Mouse (Mus musculus): Measurements from ENCODE around the gene Enpp1. TPM values are rescaled to one million over a fixed set of nuclear protein-coding genes. Genes with fewer than 3 reads are reported as not detected.
A peak's percentile ranks its signal among the peaks of the same experiment; 100 is the strongest.

Enpp1 gene
- polyA plus RNA-seq, 1 experiment: 26.9 TPM

DNA sequence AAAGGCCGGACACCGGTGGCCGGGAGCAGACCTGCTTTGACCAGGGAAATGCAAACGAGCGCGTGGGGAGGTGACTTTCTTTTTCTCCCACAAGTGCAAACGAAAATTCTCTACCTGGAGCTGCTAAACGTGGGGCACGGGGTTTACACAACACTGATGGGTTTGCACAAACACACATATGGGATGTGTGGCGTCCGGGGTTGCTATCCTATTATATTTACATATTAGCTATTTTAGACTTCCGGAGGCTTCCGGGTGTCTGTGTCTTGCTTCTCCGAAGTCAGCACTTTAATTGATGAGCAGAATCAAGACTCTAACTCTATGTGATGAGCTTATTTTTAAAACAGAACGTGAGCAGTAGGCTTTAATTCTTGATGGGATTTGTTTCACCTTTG lies 405 bp upstream of the Enpp1 start:
- peaks cover 3% of the 10 kb centered on the region for H3K4me1 ChIP-seq (ENCODE audit: control insufficient read depth, insufficient read depth, low read length)
- H3K27ac ChIP-seq (ENCODE audit: insufficient read depth, low read length): no peak overlapping the region
- H3K4me3 ChIP-seq (ENCODE audit: insufficient read depth, low read length): peak overlapping the region; percentile 42
- no peak for TF ChIP-seq CTCF (IDR thresholded peaks at IDR 0.05; ENCODE audit: borderline replicate concordance, insufficient read depth, low read length)

DNA sequence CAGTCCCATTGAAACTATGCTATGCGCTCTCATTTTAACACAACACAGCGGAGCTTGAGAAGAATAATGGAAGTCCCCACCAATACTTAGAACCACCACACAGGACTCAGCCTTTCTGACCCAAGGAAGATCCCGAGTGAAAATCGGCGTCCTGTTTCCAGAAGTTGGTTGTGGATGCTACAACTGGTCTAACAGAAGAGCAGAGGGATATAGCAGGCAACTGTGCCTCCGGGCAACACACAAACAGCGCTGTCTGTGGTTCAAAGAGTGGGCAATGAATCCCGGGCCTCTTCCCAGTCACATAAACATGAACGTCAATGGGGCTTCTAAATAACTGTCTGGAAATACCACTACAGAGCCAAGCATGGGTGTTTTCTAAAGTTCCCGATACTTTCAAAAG lies 888 bp downstream of the Enpp1 start:
- Histone ChIP-seq H3K27ac (ENCODE audit: insufficient read depth, low read length) (no peak overlapping the region), H3K4me3 (ENCODE audit: insufficient read depth, low read length) (peak overlapping the region; percentile 69), H3K4me1 (ENCODE audit: control insufficient read depth, insufficient read depth, low read length) (peaks cover 3% of the 10 kb centered on the region)
- TF ChIP-seq CTCF (IDR thresholded peaks at IDR 0.05; ENCODE audit: borderline replicate concordance, insufficient read depth, low read length) (no peak), POLR2A (IDR thresholded peaks at IDR 0.05; ENCODE audit: low read depth, low read length) (no peak)

DNA sequence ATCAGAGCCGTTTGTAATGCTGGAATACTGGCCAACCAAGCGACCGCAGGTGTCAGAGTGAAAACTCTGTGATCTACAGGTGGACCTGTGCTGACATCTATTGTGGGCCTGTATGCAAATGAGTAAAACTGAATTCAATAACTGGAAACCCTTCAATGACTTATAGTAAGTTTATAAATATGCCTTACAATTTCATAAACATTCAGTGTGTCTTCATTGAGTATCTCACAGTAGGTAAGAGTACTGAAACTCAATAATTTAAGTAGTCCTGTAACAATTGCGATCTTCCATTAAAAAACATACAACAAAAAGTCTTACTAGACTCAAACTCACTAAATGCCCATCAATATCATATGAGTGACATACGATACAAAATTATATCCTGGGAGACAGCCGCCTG lies 1.6 kb downstream of the Enpp1 start:
- Histone ChIP-seq H3K27ac (ENCODE audit: insufficient read depth, low read length) (no peak overlapping the region), H3K4me3 (ENCODE audit: insufficient read depth, low read length) (no peak overlapping the region), H3K4me1 (ENCODE audit: control insufficient read depth, insufficient read depth, low read length) (peaks cover 3% of the 10 kb centered on the region)
- TF ChIP-seq POLR2A (IDR thresholded peaks at IDR 0.05; ENCODE audit: low read depth, low read length): no peak
- no peak for TF ChIP-seq CTCF (IDR thresholded peaks at IDR 0.05; ENCODE audit: borderline replicate concordance, insufficient read depth, low read length)

DNA sequence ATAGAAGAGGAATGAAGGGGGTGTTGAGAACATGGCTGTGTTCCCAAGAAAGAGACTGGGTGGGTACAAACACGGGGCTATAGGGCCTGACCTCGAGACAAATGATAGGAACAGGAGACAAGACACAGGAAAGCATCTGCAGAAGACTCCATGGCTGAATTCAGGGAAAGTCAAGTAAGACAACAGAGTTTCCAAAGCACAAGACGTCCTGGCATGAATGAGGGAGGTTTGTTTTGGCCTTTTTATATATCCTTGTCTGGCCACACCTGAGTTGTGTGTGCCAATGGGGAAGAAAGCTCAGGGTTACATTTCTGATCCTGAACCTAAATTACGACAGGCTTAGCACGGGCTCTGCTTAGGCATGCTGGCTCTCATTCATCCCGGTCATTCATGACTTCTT lies 4.2 kb downstream of the Enpp1 start:
- TF ChIP-seq CTCF (IDR thresholded peaks at IDR 0.05; ENCODE audit: borderline replicate concordance, insufficient read depth, low read length): no peak
- TF ChIP-seq POLR2A (IDR thresholded peaks at IDR 0.05; ENCODE audit: low read depth, low read length): no peak
- H3K4me3 ChIP-seq (ENCODE audit: insufficient read depth, low read length): no peak overlapping the region
- peaks cover 3% of the 10 kb centered on the region for H3K4me1 ChIP-seq (ENCODE audit: control insufficient read depth, insufficient read depth, low read length)
- H3K27ac ChIP-seq (ENCODE audit: insufficient read depth, low read length): no peak overlapping the region

DNA sequence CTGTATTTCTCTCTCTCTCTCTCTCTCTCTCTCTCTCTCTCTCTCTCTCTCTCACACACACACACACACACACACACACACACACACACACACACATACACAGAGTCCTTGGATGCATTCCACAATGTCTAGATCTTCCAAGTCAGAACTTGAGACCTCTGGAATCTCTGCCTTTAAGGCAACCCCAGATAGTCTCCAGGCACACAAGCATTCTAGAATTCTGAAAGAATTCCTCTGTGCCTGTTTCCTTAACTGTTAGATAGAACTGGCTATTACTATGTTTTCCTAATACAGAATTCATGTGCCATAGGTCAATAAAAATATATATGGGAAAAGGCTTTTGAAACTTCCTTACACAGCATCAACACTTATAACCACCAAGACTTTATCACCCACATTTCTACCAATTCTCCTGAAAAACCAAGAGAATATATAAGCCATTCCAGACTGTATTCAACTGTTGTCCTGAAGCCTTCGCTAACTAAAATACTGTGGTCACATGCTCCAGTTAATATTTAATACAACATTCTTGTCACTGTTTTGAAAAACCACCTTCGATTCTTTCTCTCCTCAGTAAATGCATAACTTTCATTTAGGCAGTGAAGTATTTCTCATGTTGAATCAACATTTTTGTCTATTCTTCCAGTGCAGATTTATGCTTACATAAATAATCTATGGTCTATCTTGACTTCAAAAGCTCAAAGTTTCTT lies 5.4 kb downstream of the Enpp1 start:
- Histone ChIP-seq H3K4me1 (ENCODE audit: control insufficient read depth, insufficient read depth, low read length) (peaks cover 3% of the 10 kb centered on the region), H3K4me3 (ENCODE audit: insufficient read depth, low read length) (no peak overlapping the region), H3K27ac (ENCODE audit: insufficient read depth, low read length) (no peak overlapping the region)
- TF ChIP-seq CTCF (IDR thresholded peaks at IDR 0.05; ENCODE audit: borderline replicate concordance, insufficient read depth, low read length): no peak
- TF ChIP-seq POLR2A (IDR thresholded peaks at IDR 0.05; ENCODE audit: low read depth, low read length): no peak

DNA sequence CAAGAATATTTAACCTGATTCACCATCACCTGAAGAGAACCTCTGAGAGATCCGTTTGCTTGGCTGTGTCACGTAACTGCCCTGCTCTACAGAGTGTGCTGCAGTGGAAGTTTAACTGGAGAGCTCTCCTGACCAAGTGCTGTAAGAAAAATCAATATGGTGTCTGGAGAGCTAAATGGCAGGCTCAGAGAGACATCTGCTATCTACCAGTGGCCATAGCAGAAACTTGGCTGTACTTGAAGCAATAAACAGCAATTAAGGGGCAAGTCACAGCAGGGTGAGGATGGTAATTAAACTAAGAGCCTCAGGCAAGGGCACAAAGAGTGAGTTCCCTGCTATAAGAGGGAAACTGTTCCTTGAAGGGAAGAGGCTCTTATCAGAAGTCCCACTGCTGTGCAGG lies 9.3 kb downstream of the Enpp1 start:
- no peak for TF ChIP-seq POLR2A (IDR thresholded peaks at IDR 0.05; ENCODE audit: low read depth, low read length)
- no peak for TF ChIP-seq CTCF (IDR thresholded peaks at IDR 0.05; ENCODE audit: borderline replicate concordance, insufficient read depth, low read length)
- no peak overlapping the region for H3K4me3 ChIP-seq (ENCODE audit: insufficient read depth, low read length)
- H3K27ac ChIP-seq (ENCODE audit: insufficient read depth, low read length): no peak overlapping the region
- no peaks in the 10 kb centered on the region for H3K4me1 ChIP-seq (ENCODE audit: control insufficient read depth, insufficient read depth, low read length)

DNA sequence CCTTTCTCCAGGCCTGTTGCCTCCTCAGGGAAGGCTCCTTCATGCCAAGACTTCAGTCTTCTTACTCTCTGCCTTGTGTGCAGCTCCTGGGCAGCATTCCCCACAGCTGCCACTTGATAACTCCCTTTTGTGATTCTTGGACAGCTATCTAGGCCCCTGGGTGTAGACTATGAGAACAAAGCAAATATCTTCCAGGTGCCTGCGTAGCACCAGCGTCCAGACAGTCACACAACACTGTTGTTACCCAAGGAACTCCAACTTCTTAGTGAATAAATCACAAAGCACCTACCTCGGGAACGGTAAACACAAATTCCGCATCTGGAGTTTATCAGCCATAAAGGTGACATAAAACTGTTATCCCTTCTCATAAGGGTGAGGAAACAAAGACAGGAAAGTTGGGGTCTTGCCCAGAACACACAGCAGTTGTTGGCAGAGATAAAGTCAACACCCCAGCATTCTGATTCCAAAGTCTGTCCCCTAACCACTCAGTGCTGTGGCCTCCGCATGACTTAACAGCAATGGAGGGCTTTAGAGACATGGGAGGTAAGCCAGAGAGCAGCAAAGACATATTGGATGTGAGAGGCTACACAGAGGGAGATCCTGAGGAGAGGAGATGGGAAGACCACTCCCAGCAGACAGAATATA lies 13.7 kb downstream of the Enpp1 start:
- TF ChIP-seq CTCF (IDR thresholded peaks at IDR 0.05; ENCODE audit: borderline replicate concordance, insufficient read depth, low read length) (no peak), POLR2A (IDR thresholded peaks at IDR 0.05; ENCODE audit: low read depth, low read length) (no peak)
- H3K4me3 ChIP-seq (ENCODE audit: insufficient read depth, low read length): no peak overlapping the region
- no peak overlapping the region for H3K27ac ChIP-seq (ENCODE audit: insufficient read depth, low read length)
- H3K4me1 ChIP-seq (ENCODE audit: control insufficient read depth, insufficient read depth, low read length): no peaks in the 10 kb centered on the region

DNA sequence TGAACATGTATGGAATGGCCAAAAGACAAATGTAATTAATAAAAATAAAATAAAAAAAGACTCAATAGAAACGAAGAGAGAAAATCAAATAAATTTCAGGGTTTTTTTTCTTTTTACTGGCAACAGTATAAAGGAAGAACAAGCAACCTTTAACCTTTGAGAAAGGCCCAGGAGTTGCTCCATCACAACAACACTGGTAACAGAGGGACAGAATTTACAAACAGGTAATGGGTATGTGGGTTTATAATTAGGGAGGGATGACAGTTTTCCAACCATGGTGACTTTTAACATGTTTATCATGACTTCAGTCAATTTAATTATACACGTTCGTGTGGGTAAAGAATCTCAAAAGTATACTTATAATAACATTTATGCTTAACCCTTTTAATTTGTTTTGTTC lies 15.2 kb downstream of the Enpp1 start:
- Histone ChIP-seq H3K4me3 (ENCODE audit: insufficient read depth, low read length) (no peak overlapping the region), H3K4me1 (ENCODE audit: control insufficient read depth, insufficient read depth, low read length) (no peaks in the 10 kb centered on the region), H3K27ac (ENCODE audit: insufficient read depth, low read length) (no peak overlapping the region)
- TF ChIP-seq POLR2A (IDR thresholded peaks at IDR 0.05; ENCODE audit: low read depth, low read length) (no peak), CTCF (IDR thresholded peaks at IDR 0.05; ENCODE audit: borderline replicate concordance, insufficient read depth, low read length) (no peak)

DNA sequence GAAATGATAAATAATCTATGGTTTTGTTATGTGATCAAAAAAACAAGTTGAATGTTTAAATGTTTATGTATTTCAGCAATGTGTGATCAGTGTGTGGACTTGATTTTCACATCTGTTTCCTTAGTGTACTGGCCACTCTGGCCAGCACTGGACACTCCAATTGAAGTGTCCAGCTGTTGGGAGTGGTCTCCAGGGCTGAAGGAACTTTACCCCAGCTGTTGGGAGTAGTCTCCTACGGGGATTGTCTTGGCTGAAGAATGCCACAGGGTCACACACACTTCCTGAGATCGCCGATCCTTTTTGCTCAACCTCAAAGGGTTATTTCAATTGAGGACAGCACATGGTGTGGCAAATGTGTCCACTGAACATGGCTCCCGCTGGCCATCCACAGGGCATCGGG lies 16.2 kb downstream of the Enpp1 start:
- H3K4me3 ChIP-seq (ENCODE audit: insufficient read depth, low read length): no peak overlapping the region
- no peaks in the 10 kb centered on the region for H3K4me1 ChIP-seq (ENCODE audit: control insufficient read depth, insufficient read depth, low read length)
- TF ChIP-seq CTCF (IDR thresholded peaks at IDR 0.05; ENCODE audit: borderline replicate concordance, insufficient read depth, low read length) (no peak), POLR2A (IDR thresholded peaks at IDR 0.05; ENCODE audit: low read depth, low read length) (no peak)
- H3K27ac ChIP-seq (ENCODE audit: insufficient read depth, low read length): no peak overlapping the region

DNA sequence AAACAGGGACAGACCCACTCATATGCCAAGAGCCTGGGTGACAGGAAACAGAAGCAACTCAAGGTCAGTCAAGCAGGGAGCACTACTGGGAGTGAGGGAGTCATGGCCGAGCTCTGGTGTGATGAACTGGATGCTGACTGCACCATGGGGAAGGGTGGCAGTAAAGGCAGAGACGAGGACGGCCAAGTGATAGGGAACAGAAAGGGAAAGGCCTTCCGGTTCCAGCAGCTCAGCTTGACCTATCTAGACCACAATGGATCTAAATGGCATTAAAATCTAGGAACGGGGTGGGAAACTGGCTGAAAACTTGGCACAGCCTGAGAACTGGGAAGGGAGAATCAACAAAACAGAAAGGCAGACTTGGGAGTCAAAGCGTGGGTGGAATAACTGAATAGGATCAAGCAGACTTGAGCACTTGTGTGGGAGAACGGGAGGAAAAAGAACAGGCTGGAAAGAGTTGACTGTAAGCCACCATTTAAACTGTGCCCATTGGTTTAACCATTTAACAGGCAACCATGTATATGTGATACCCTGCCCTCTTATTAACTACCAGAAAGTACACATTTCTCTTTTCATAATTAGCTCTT lies 29.3 kb downstream of the Enpp1 start:
- H3K4me3 ChIP-seq (ENCODE audit: insufficient read depth, low read length): no peak overlapping the region
- H3K27ac ChIP-seq (ENCODE audit: insufficient read depth, low read length): no peak overlapping the region
- TF ChIP-seq POLR2A (IDR thresholded peaks at IDR 0.05; ENCODE audit: low read depth, low read length): no peak
- TF ChIP-seq CTCF (IDR thresholded peaks at IDR 0.05; ENCODE audit: borderline replicate concordance, insufficient read depth, low read length): no peak
- no peaks in the 10 kb centered on the region for H3K4me1 ChIP-seq (ENCODE audit: control insufficient read depth, insufficient read depth, low read length)

All from embryonic fibroblast, embryonic 13.5 days (primary cell).